Mouse (Mus musculus): Measurements from ENCODE around the gene Miox. TPM values are rescaled to one million over a fixed set of nuclear protein-coding genes. Genes with fewer than 3 reads are reported as not detected.

Gene Miox
- not detected for polyA plus RNA-seq (2017; shearing (Covaris generic))

DNA sequence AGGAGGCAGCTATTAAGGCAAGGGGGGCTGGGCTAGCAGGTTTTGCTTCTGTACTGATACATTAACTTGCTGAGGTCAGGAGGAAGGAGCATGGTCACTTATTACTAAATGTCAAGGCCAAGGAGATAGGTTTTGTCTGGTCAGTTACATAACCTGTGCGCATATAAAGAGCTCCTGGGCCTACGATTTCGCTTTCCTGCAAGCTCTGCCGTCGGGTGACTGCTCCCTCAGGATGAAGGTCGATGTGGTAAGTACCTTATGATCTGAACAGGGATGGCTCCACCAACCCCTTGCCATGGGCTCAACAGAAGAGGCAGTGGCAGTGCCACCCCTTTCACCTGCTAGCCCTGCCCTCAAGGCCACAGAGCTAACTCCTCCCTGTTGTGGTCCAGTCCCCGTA is at the start of gene Miox:
Miox (plus strand) TSS at position 128 of the 400 bp plus-strand sequence.

DNA sequence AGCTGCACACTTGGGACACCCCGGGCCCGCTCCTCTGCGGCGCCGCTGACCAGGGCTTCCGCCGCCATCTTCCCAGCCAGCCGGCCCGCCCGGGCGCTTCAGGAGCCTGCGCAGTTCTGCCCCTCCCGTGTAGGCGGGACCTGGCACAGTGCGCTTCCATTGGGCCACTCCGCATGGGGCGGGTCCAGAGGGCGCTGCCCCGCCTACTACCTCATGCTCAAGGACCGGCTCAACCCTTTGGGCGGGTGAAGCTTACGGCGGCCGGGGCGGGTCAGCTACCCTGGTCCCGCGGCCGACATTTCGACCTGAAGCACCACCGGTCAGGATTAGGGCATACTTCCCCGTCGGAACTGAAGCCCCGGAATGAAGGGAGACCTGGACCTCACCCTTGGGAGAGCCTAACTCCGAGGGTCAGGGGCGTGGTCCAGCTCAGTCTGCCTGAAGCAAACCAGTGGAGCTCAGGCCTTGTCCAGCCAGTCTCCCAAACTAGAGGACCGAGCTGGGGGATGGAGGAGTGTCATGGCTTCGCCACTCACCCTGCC is 18.9 kb upstream of the Miox start, which contains the start of gene Sbf1:
Sbf1 (minus strand) TSS at position 122 of the 542 bp plus-strand sequence.

DNA sequence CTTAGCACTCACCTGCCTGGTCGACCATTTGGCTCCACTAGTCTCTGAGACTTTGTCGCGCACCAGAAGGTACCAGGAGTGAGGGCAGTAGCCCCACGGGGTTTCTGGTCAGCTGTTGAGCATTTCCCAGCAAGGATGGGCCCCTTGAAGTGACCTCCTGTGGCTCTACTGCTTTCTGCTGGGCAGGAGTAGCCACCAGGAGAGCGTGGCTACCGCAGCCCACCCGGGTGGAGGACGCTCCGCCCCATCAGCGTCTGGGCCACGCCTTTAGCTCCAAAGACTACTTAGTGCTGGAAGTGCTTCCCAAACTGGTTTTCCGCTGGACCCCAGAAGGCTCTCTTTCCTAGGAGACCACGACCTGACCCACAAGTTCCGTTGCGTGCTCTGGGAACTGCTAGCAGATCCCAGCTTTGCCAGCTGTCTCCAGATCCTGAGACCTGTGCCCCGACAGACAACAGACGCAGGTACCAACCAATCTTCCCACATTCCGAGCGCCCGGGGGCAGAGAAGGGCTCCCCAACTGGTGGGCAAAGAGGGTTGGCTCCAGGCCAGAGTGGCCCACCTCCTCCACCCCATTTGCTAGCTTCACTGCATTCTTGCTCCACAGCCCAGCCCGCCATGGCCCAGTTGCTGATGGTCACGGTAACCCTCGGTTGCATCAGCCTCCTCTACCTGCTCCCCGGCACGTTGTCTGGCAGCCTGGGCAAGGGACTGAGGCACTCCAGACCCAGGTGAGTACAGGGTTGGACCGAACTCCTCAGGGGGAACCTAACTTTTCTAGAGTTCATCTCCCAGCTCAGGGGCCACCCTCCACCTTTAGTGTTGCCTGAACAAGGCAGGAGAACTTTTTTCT is 11.3 kb upstream of the Miox start, which contains the start of gene Adm2:
Adm2 (plus strand) TSS at position 51 of the 853 bp plus-strand sequence.

DNA sequence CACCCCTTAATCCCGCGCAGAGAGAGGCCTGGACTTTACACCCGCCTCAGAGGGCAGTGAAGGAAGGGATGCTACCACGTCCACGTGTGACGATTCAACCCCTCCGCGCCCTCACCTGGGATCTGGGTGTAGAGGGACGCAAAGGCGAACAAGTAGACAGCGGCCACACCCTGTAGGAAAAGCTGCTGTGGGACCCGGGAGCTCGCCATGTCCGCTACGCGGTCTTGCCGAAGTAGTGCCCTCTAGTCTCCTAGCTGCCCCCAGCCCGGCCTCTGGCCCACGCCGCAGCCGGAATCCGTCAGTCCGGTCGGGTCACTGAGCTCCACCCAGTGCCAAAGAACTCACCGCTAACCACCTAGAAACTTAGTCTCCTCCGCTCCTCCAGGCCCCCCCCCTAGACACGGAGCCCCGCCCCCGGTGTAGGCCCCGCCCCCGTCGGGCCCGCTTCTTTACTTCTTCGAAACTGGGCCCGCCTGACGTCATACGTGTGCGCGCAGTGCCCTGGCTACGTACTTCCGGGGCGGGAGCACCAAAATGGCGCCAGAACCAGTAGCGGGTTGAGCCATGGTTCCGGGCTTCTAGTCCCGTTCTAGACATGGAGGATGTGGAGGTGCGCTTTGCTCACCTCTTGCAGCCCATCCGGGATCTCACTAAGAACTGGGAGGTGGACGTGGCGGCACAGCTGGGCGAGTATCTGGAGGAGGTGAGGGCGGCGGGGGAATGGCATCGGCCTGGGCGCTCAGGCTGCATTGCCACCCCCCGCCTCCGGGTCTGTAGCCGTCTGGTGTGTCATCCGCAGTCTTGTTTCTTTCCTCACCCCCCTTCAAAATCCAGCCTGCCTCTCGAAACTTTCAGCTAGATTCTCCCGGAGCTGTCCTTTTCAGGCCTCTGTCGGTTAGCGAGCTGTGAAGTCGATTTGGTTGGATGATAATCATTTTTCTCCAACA is 21.3 kb downstream of the Miox start, which contains the start of the genes Lmf2 and Ncaph2:
Lmf2 (minus strand) TSS at position 419 of the 947 bp plus-strand sequence.
Ncaph2 (plus strand) TSS at position 479 of the 947 bp plus-strand sequence.

DNA sequence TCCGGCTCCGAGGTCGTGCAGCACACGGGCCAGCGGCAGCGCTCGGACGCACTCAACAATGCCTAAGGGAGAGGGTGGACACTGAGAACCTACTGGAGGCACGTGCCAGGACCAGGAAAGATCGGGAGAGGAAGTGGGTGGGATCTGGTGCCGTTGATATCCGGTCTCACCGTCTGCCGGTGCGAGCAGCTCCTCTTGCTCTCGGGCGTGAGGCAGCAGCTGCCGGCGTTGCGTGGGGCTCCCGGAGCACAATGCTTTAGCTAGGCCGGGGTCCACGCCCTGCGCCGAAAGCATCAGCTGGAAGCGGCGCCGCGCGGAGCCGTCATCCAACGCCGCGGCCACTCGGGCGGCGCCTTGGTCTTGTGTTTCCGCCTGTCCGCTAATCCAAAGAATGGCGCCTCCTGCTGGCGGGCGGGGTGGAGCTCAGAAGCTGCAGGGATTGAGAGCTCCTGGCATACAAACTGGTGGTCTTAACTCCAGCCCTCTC is 39.6 kb downstream of the Miox start, which contains the start of gene Sco2:
Sco2 (minus strand) TSS at position 85 of the 487 bp plus-strand sequence.

DNA sequence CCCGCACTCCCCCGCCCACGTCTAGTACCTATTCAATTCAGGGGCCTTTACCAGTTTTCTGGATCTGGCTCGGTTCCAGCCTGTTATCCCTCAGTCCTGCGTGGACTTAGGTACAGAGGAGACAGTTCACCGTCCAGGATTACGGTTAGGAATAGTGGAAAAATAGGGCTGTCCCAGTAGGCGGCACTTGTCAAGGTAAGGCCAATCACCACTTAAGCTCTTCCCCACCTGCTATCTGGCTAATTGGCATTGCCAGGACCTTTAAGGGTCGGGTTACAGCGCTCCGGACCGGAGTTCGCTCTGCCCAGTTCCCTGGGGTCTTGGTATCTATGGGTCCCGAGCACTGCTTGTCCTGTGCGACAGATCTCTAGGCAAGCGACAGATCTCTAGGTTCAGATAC is 42.8 kb downstream of the Miox start, which contains the start of gene Tymp:
Tymp (minus strand) TSS at position 83 of the 400 bp plus-strand sequence.

DNA sequence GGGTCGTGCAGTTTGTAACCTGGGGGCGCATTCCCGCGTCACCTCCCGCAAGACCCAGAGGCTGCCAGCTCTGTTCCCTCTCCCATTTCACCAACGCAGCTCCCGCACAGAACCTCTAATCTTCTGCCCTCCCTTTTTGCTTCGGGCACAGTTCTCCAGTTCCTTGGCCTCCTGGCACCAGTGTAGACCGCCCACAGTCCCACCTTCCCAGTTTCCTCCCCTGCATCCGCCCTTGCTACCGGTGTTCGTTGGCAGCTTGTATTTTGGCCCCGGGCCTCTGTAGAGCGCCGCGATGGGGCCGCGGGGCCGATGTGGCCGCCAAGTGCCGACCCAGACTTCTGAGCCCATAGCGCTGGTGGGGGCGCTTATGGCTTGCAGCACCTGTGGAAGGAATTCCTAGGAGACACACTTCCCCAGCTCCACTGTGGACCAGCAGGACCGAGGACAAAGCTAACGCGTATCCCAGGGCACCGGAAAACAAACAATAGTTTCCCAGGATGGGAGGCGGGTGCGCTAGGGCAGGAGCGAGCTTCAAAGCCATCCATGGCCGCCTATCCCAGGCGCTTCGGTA is 44.7 kb downstream of the Miox start, which contains the start of gene Odf3b:
Odf3b (minus strand) TSS at position 452 of the 571 bp plus-strand sequence.

DNA sequence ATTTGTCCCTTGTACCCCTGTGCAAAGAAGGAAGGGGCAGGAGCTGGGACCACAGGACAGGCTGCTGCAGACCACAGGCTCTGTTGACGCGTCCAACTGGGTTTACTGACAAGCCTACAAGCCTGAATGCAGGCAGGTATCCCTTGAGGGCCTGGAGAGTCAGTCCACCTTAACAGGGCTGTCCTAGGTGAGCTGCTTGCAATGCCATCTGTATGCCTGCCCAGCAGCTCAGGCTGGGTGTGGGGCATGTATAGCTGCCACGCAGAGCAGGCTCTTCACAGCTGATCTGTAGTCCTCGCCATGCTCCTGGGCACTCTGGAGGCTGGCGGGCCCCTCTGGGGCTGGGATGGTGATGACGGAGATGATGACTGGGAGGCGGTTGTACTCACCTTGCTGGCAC is 50.4 kb downstream of the Miox start, which contains the start of gene Klhdc7b:
Klhdc7b (plus strand) TSS at position 301 of the 400 bp plus-strand sequence.

Other genes starting within 250 kb of the Miox start
- gene Selenoo, start 245.3 kb upstream of the Miox start, polyA plus RNA-seq (2017; shearing (Covaris generic)): 26.0 TPM
- 21.5 TPM for gene Tubgcp6, start 211.3 kb upstream of the Miox start, polyA plus RNA-seq (2017; shearing (Covaris generic))
- gene Hdac10, start 205.7 kb upstream of the Miox start, polyA plus RNA-seq (2017; shearing (Covaris generic)): 33.4 TPM
- 6.1 TPM for gene Mapk12, start 193.7 kb upstream of the Miox start, polyA plus RNA-seq (2017; shearing (Covaris generic))
- gene Mapk11, start 184.8 kb upstream of the Miox start, polyA plus RNA-seq (2017; shearing (Covaris generic)): 34.8 TPM
- 0.76 TPM for gene Plxnb2, start 153.6 kb upstream of the Miox start, polyA plus RNA-seq (2017; shearing (Covaris generic))
- 42.0 TPM for gene Dennd6b, start 137.9 kb upstream of the Miox start, polyA plus RNA-seq (2017; shearing (Covaris generic))
- gene Ppp6r2, start 122.8 kb upstream of the Miox start, polyA plus RNA-seq (2017; shearing (Covaris generic)): 14.2 TPM
- 140 TPM for gene Sbf1, start 19.1 kb upstream of the Miox start, polyA plus RNA-seq (2017; shearing (Covaris generic))
- not detected for gene Adm2, start 11.7 kb upstream of the Miox start, polyA plus RNA-seq (2017; shearing (Covaris generic))
- gene Lmf2, start 21.3 kb downstream of the Miox start, polyA plus RNA-seq (2017; shearing (Covaris generic)): 50.1 TPM
- gene Ncaph2, start 21.3 kb downstream of the Miox start, polyA plus RNA-seq (2017; shearing (Covaris generic)): 131 TPM
- 3.0 TPM for gene Sco2, start 39.4 kb downstream of the Miox start, polyA plus RNA-seq (2017; shearing (Covaris generic))
- 0.79 TPM for gene Tymp, start 42.6 kb downstream of the Miox start, polyA plus RNA-seq (2017; shearing (Covaris generic))
- gene Odf3b, start 44.9 kb downstream of the Miox start, polyA plus RNA-seq (2017; shearing (Covaris generic)): not detected
- gene Klhdc7b, start 50.5 kb downstream of the Miox start, polyA plus RNA-seq (2017; shearing (Covaris generic)): not detected
- not detected for gene Syce3, start 76.1 kb downstream of the Miox start, polyA plus RNA-seq (2017; shearing (Covaris generic))
- gene Cpt1b, start 91.5 kb downstream of the Miox start, polyA plus RNA-seq (2017; shearing (Covaris generic)): 0.45 TPM
- gene C730034F03Rik, start 95.2 kb downstream of the Miox start, polyA plus RNA-seq (2017; shearing (Covaris generic)): 6.1 TPM
- gene Gm44502, start 95.3 kb downstream of the Miox start, polyA plus RNA-seq (2017; shearing (Covaris generic)): not detected
- gene Chkb, start 95.5 kb downstream of the Miox start, polyA plus RNA-seq (2017; shearing (Covaris generic)): 124 TPM
- gene Mapk8ip2, start 119.5 kb downstream of the Miox start, polyA plus RNA-seq (2017; shearing (Covaris generic)): 0.09 TPM
- gene Arsa, start 143.0 kb downstream of the Miox start, polyA plus RNA-seq (2017; shearing (Covaris generic)): 13.1 TPM
- gene Shank3, start 165.2 kb downstream of the Miox start, polyA plus RNA-seq (2017; shearing (Covaris generic)): not detected
- not detected for gene Acr, start 233.9 kb downstream of the Miox start, polyA plus RNA-seq (2017; shearing (Covaris generic))